ENCODE assay signal across 8 mouse cellular contexts in genomic region chr4:147953590-147953989, GRCm38 (mm10). TPM values are rescaled to one million over a fixed set of nuclear protein-coding genes. Genes with fewer than 3 reads are reported as not detected.
DNase-seq lines count a peak whose midpoint lies in the region; ATAC-seq and TF ChIP-seq lines count a peak whose summit lies in the region.

No protein-coding gene starts in this region.

- H3K4me1 ChIP-seq in MEL (ENCODE audit: control insufficient read depth in 1 of 2, insufficient read depth in 2 of 2, low read length in 2 of 2) = no peaks in the 10 kb centered on the region
- no peaks in the 10 kb centered on the region for H3K4me1 ChIP-seq in midbrain, embryonic 14.5 days (ENCODE audit: control insufficient read depth, insufficient read depth, low read length)

- H3K79me2 ChIP-seq in MEL (ENCODE audit: control insufficient read depth, insufficient read depth, low read length, poor library complexity) = no peaks in the 10 kb centered on the region

- H3K4me2 ChIP-seq in midbrain, embryonic 14.5 days (ENCODE audit: low read length) = no peak overlapping the region

- peak; percentile 73 for TF ChIP-seq RAD21 in MEL (IDR thresholded peaks at IDR 0.05; ENCODE audit: low read depth, low read length)

- no peak overlapping the region for H3K9ac ChIP-seq in MEL (ENCODE audit: control insufficient read depth, low read depth, low read length, poor library complexity, severe bottlenecking)
- H3K9ac ChIP-seq in midbrain, embryonic 14.5 days (replicated peaks; ENCODE audit: low read length) = no peak overlapping the region

- TF ChIP-seq EP300 in MEL (IDR thresholded peaks at IDR 0.05; ENCODE audit: low read depth in 1 of 2, low read length in 2 of 2) = no peak

- no peak for TF ChIP-seq POLR2A in MEL (IDR thresholded peaks at IDR 0.05; ENCODE audit: control insufficient read depth in 1 of 2, insufficient read depth in 1 of 2, low read depth in 1 of 2, low read length in 2 of 2, poor library complexity in 1 of 2)

- no peak overlapping the region for H3K27ac ChIP-seq in MEL (ENCODE audit: control insufficient read depth, low read depth, low read length)
- no peak overlapping the region for H3K27ac ChIP-seq in midbrain, embryonic 14.5 days (replicated peaks; ENCODE audit: low read depth, low read length)

- H3K9me3 ChIP-seq in MEL (replicated peaks; ENCODE audit: insufficient read depth, low read length) = no peaks in the 10 kb centered on the region
- H3K9me3 ChIP-seq in midbrain, embryonic 14.5 days (ENCODE audit: control insufficient read depth, low read length) = no peaks in the 10 kb centered on the region

- H3K4me3 ChIP-seq in MEL (ENCODE audit: control insufficient read depth in 1 of 2, insufficient read depth in 1 of 2, low read depth in 2 of 2, low read length in 2 of 2) = no peak overlapping the region
- H3K4me3 ChIP-seq in midbrain, embryonic 14.5 days (replicated peaks; ENCODE audit: low read depth, low read length) = no peak overlapping the region

- peak; percentile 61 to 79 (median 71) for TF ChIP-seq CTCF in MEL (IDR thresholded peaks at IDR 0.05 in 2 of 3, conservative IDR thresholded peaks at IDR 0.05 in 1 of 3; ENCODE audit: control insufficient read depth in 1 of 3, insufficient read depth in 1 of 3, low read depth in 2 of 3, low read length in 3 of 3, poor library complexity in 1 of 3, severe bottlenecking in 1 of 3)

- 14% methylated on average over 4 of the region's 4 CpGs for WGBS in midbrain, embryonic 14.5 days

- DNase-seq in kidney, adult 9 months = peak; percentile 66
- no peak for DNase-seq in kidney, adult 18-20 months
- DNase-seq in CD4-positive helper T cell, adult 2 months (ENCODE audit: low read depth, low spot score) = peak; percentile 45
- DNase-seq in MEL (ENCODE audit: low read depth, low spot score) = peak; percentile 80
- DNase-seq in forelimb bud, embryonic 11.5 days (ENCODE audit: low read depth, low spot score) = peak; percentile 65
- DNase-seq in midbrain, embryonic 14.5 days = peak; percentile 84
- no peak for DNase-seq in urinary bladder, postnatal 14 days (ENCODE audit: low spot score)
- no peak for DNase-seq in gastrocnemius, postnatal 10 days

- peaks cover 0 to 2% of the 10 kb centered on the region in 2 experiments; a peak in 1 of 4 replicates for H3K36me3 ChIP-seq in MEL (ENCODE audit: control insufficient read depth in 1 of 2, insufficient read depth in 2 of 2, low read length in 2 of 2)
- H3K36me3 ChIP-seq in midbrain, embryonic 14.5 days (ENCODE audit: control insufficient read depth, insufficient read depth, low read length) = peaks cover 12% of the 10 kb centered on the region; the same call in 1 of the 2 replicates

- ATAC-seq in midbrain, embryonic 14.5 days (ENCODE audit: low FRiP score, low TSS enrichment) = no peak

- H3K27me3 ChIP-seq in MEL (ENCODE audit: control insufficient read depth in 1 of 2, insufficient read depth in 2 of 2, low read length in 2 of 2) = no peaks in the 10 kb centered on the region
- H3K27me3 ChIP-seq in midbrain, embryonic 14.5 days (ENCODE audit: control insufficient read depth, insufficient read depth, low read length) = no peaks in the 10 kb centered on the region

TF ChIP-seq in MEL, 35 proteins besides CTCF, POLR2A, EP300 and RAD21:
- TF ChIP-seq MXI1 (IDR thresholded peaks at IDR 0.05; ENCODE audit: low read depth, low read length) (no peak), ZC3H11A (IDR thresholded peaks at IDR 0.05; ENCODE audit: low read depth, low read length) (peak; percentile 44), GATA1 (IDR thresholded peaks at IDR 0.05; ENCODE audit: low read depth, low read length) (no peak), SMC3 (IDR thresholded peaks at IDR 0.05; ENCODE audit: low read depth, low read length) (peak; percentile 55), SIN3A (IDR thresholded peaks at IDR 0.05; ENCODE audit: low read length) (no peak)

RNA-seq across cellular contexts. Expression of gene 2510039O18Rik, which starts 12.9 kb away (rescaled TPM):
- total RNA-seq in MEL (2012; rRNA removed) = 41.3 and 48.3 TPM in 2 replicates
- polyA plus RNA-seq in MEL (2012; ENCODE audit: insufficient read depth in 1 of 2, insufficient read length in 2 of 2, low read depth in 1 of 2, low replicate concordance in 2 of 2, missing spikeins in 1 of 2) = 10 to 100 TPM in 1 of 2 experiments, not detected in 1; 59.9 TPM
- polyA plus RNA-seq in midbrain, embryonic 14.5 days (2014; fragmentation: Nextera tagmentation; extraction: Ambion mirVana) = 15.5 and 15.8 TPM in 2 replicates
- total RNA-seq in gastrocnemius, postnatal 10 days (2021) = 10 to 100 TPM; 25.7 to 28.2 TPM

RNA-seq across cellular contexts. Expression of gene Plod1, which starts 17.0 kb away (rescaled TPM):
- 7.2 and 8.2 TPM in 2 replicates for total RNA-seq in MEL (2012; rRNA removed)
- 10 to 100 TPM in 1 of 2 experiments, not detected in 1; 20.8 TPM for polyA plus RNA-seq in MEL (2012; ENCODE audit: insufficient read depth in 1 of 2, insufficient read length in 2 of 2, low read depth in 1 of 2, low replicate concordance in 2 of 2, missing spikeins in 1 of 2)
- polyA plus RNA-seq in midbrain, embryonic 14.5 days (2014; fragmentation: Nextera tagmentation; extraction: Ambion mirVana) = 13.5 and 20.7 TPM in 2 replicates
- 10 to 100 TPM; 50.6 to 55.3 TPM for total RNA-seq in gastrocnemius, postnatal 10 days (2021)

RNA-seq across cellular contexts. Expression of gene Nppb, which starts 32.0 kb away (rescaled TPM):
- total RNA-seq in MEL (2012; rRNA removed) = not detected in 2 replicates
- polyA plus RNA-seq in MEL (2012; ENCODE audit: insufficient read depth in 1 of 2, insufficient read length in 2 of 2, low read depth in 1 of 2, low replicate concordance in 2 of 2, missing spikeins in 1 of 2) = not detected
- polyA plus RNA-seq in midbrain, embryonic 14.5 days (2014; fragmentation: Nextera tagmentation; extraction: Ambion mirVana) = not detected in 2 replicates
- not detected for total RNA-seq in gastrocnemius, postnatal 10 days (2021)

RNA-seq across cellular contexts. Expression of gene Nppa, which starts 46.9 kb away (rescaled TPM):
- not detected in 2 replicates for total RNA-seq in MEL (2012; rRNA removed)
- under 1 TPM in 1 of 2 experiments, not detected in 1; 0.26 TPM for polyA plus RNA-seq in MEL (2012; ENCODE audit: insufficient read depth in 1 of 2, insufficient read length in 2 of 2, low read depth in 1 of 2, low replicate concordance in 2 of 2, missing spikeins in 1 of 2)
- polyA plus RNA-seq in midbrain, embryonic 14.5 days (2014; fragmentation: Nextera tagmentation; extraction: Ambion mirVana) = 2.9 and 4.1 TPM in 2 replicates
- total RNA-seq in gastrocnemius, postnatal 10 days (2021) = not detected

RNA-seq across cellular contexts. Expression of gene Mfn2, which starts 49.1 kb away (rescaled TPM):
- 16.0 and 19.0 TPM in 2 replicates for total RNA-seq in MEL (2012; rRNA removed)
- polyA plus RNA-seq in MEL (2012; ENCODE audit: insufficient read depth in 1 of 2, insufficient read length in 2 of 2, low read depth in 1 of 2, low replicate concordance in 2 of 2, missing spikeins in 1 of 2) = 10 to 100 TPM in 1 of 2 experiments, not detected in 1; 32.8 TPM
- polyA plus RNA-seq in midbrain, embryonic 14.5 days (2014; fragmentation: Nextera tagmentation; extraction: Ambion mirVana) = 56.9 and 77.2 TPM in 2 replicates
- total RNA-seq in gastrocnemius, postnatal 10 days (2021) = 100 to 1,000 TPM; 254 to 282 TPM

Comparison
In these comparisons a context has a peak if more than half of its experiments do, and no peak if none do; other contexts are left out.
1. DNase-seq: peak in kidney, adult 9 months (single experiment), CD4-positive helper T cell, adult 2 months (single experiment), MEL (single experiment), forelimb bud, embryonic 11.5 days (single experiment) and midbrain, embryonic 14.5 days (single experiment); none in kidney, adult 18-20 months (single experiment), urinary bladder, postnatal 14 days (single experiment) and gastrocnemius, postnatal 10 days (single experiment).